Mouse (Mus musculus) spleen, adult 2 months (tissue): ENCODE measurements at regions not wholly inside any gene's neighbourhood (a gene's known extent, or its start where the extent isn't known, plus 50 kb on each side); places are given as distances from the start of the nearest gene placed in this dataset.

Source experiments
- CTCF ChIP-seq: fragments of 200-500 bp; IDR thresholded peaks from 2 replicates; pipeline ENCODE4 v1.5.1; 2011; ENCODE audit warnings: mild to moderate bottlenecking, inconsistent platforms; ENCODE audit not compliant: insufficient read depth, insufficient read length, insufficient replicate concordance; ENCODE audit errors: extremely low read depth
- POLR2A ChIP-seq: fragments of 200-500 bp; IDR thresholded peaks from 2 replicates; pipeline ENCODE4 v1.6.1; 2011; ENCODE audit warnings: low read depth, low read length, inconsistent platforms

DNA sequence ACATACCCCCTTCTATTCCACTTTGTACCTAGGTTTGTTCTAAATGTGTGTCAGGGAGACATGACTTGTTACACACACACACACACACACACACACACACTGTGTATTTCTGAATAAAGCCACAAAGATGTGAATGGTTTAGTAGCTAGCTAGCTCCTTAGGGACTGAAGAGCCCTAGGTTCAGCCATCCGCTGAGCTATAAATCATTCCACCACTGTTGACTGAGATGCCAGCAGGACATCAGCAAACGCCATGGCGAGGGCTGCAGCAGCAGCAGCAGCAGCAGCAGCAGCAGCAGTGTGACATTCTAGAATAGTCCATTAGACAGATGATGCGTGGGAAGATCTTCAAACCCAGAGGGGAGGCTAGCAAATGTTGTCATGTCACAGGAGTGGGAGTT lies 455.9 kb downstream of the Med13l start:
- TF ChIP-seq CTCF (no peak), POLR2A (no peak)
